Mouse (Mus musculus) yolk sac, embryonic 10.5 days (tissue): ENCODE data around the gene Ica1.
A peak's percentile ranks its signal among the peaks of the same experiment; 100 is the strongest.

Experiments used
- DNase-seq: peaks from one replicate; pipeline ENCODE4 v3.0.0-alpha.2; 2017; ENCODE audit warnings: low spot score

Gene Ica1

DNA sequence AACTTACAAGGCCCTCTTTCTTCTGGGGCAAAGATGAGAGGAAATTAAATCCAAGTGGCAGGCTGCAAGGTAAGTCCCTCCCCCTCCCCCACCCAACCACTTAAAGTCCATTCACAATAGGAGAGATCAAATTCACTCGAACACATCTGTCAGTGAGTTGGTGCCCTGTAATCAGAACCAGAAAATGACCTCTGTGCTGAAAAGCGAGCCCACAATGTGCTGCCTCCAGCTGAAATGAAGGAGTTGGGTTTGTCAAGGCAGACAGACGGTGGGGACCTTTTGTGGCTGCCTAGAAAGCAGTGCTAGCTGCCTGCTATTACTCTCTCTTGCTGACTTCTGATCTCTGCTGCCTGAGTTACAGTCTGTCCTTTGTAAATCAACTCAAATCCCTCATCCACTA lies 35.8 kb downstream of the Ica1 start:
- DNase-seq, result no peak

DNA sequence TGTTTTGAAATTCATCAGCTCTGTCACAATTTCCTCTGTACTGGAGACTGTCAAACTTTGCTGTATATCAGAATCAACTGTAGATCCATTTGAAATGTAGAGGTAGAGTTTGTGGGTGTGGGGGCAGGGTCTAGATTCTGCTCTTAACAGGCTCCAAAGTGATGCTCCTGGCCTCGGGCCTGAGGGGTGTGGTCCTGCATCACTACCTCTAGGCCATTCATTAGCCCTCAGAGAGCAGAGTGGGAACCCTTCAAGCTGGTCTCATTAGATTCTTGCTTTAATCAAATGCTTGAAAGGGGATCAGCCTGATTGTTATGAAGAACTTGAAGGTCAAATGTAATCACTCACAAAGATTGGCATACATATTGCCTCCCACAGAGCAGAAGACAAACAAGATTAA lies 36.6 kb downstream of the Ica1 start:
- DNase-seq, result no peak

DNA sequence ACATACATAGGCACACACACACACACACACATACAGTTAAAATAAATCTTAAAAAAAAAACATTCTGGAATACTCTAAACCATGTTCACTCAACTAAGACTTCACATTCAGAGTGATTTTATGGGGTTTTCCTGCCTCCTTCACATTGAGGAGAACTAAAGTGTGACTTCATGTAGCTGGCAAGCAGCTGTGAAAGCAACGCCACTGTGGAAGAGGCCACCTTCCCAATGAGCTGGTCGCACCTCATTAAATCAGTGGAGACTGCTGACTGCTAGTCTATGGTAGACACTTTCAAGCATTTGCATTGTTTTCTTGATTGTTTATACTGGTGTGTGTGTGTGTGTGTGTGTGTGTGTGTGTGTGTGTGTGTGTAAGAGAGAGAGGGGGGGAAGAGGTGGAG lies 38.2 kb downstream of the Ica1 start:
- DNase-seq, result no peak

DNA sequence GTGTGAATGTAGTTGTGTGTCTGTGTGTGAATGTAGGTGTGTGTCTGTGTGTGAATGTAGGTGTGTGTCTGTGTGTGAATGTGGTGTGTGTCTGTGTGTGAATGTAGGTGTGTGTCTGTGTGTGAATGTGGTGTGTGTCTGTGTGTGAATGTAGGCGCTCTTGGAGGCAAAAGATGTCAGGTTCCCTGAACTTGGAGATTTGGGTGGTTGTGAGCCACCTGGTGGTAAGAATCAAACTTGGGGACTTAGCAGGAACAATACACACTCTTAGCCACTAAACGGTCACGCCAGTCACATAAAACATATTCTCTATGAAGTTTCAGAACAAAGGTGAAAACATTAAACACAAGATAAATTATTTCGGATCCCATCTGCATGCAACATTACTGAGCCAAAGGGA lies 39.9 kb downstream of the Ica1 start:
- no peak for DNase-seq

DNA sequence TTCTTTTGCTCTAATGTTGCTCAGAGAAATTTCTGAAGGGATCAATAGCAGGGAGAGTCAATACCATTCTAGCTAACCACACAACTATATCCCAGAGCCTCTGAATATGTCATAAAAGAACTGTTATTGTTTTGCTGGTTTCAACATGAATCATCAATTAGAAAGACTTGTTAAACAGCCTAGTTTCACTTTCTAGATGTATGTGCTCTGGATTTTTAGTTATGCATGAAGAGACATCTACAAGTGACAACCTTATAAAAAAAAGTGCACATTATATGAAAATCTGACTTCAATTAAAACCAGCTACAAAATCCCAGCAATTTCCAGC lies 41.8 kb downstream of the Ica1 start:
- no peak for DNase-seq

DNA sequence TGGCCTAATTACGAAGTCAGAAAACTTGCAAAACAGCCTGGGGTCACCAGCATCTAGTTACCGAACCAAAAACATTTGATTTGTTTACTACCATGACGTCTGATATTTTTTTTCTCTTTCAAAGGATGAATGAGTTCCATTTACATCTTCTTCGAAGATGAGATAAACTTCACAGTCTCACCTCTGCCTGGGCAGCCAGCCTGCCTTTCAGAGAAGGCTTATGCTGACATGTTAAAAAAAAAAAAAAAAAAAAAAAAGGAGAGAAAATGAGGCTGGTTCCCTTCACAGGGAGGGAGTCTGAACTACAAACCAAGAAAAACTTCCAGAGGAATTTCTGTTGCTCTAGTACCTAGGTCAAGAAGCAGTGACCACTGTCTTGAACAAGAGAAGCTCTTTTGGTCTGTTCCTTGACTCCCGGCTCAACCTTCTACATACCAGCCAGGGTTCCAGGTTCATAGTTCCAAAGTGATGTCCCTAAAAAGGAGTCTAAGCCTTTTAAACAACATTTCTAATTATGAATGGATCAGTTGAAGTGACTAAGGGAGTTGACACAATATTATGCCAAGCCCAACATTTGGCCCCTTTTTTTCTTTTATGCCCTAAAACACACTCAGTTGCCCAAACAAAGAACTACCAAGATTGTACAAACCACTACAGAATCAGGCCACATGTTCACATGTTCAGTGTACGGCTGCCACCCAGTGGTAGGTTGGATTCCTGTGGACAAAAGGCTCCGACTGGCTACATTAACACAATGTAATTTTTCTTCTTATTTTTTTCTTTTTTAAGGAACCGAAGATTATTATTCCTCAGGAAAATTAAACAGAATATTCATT lies 42.4 kb downstream of the Ica1 start:
- DNase-seq, result peak; percentile 26

DNA sequence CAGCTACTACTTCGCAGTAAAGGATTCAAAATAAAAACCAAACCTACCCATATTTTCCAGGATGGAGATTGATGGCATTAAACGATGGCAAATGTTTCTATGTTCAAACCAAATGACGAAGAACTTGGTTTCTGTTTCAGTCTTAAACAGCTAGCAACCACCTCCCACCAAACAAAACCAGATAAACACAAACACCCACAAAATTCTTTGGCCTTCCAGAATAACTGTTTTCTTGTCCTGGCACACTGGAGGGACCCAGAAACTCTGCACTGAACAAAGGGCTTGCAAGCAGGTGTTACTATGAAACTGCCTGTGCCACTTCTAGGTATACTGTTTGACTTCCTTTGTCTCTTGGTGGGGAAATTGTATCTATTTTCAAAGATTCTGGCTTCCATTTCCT lies 43.2 kb downstream of the Ica1 start:
- no peak for DNase-seq

DNA sequence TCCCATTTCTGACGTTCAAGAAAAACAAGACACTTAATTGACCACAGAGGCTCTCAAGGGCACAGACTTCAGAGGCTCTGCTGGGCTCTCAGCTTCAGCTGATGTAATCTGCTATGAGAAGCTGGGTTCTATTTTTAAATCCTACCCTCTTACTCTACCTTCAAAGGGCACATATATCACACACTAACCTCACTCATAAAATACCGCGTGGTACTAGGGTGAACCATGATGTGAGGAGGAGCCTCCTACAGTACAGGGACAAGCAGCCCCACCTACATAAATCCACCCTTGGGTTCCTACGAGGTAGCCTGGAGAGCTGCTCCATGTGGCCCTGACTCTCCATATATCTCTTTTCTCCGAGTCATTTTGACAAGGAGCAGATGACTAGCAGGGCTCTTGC lies 45.8 kb downstream of the Ica1 start:
- DNase-seq, result no peak

DNA sequence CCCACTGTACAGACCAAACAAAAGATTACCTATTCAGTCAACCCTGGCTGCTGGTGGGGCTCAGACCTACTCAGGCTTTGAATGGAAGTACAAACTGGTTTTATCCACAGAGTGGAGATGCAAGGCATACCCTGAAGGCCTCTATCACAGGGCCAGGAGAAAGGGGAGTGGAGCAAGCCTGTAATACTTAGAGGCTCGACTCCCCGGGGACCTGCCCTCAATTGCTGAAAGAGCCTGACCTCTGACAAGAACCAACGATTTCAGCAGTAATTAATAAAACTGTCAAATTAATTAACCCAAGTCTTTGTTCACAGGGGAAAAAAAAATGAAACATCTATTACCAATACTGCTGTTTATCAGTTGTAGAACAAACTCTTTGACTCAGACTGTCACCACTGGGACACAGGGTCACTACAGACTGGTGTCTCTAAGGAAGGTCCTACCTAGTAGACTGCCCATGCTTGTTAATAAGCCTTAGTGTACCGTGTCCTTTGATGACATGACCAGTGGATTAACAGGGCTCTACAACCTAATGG lies 46.6 kb downstream of the Ica1 start:
- DNase-seq, result peak; percentile 28

DNA sequence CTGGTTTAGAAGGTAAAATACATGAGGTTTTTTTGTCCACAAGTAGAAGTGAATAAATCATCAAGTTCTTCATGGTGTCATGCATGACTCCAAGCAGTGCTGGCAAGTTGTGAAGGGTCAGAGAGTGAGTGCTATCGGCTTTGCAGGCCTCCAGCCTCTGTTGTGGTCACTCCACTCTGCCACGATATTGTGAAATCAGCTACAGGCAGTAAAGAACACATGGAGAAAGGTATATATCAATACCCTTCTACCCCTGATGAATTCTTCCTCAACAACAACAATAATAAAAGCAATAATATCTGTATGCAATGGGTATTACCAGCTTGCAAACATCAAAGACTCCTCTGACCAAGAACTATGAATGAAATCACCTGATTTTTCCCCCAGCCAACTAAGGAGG lies 47.9 kb downstream of the Ica1 start:
- no peak for DNase-seq

DNA sequence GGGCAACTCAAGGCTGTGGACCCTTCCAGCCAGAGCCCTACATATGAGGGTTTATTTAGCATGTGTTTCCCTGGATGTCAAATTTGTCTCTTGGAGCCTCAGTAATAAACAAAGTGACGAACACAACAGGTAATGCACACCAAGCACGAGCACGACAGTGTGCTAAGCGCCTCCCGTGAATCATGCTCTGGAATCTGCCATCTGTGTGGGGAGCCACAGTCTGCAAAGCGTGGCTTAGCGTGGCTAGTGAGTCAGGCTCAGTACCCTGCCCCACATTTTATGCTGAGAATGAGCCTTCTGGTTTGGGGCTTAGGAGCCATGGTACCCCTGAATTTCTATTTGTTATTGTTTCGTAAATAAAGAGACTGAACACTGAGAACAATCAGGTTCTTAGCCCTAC lies 50.5 kb downstream of the Ica1 start:
- DNase-seq, result no peak

DNA sequence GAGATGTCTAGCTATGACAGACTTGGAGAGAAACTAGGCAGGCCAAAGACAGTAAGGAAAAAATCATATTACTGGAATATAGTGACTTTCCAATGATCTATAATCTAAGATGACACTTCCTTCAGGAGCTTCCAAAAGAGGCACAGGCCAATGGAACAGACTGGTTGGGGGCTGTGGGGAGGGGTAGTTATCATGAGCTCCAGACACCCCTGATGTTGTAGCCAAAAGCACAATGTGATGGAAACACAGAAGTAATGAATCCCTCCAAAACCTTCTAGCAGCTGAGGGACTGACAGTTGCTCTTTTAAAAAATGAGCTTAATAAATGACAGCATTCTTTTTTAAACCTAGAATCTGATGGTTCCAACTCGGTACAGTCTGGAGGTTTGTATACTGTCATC lies 52.7 kb downstream of the Ica1 start:
- DNase-seq, result no peak

DNA sequence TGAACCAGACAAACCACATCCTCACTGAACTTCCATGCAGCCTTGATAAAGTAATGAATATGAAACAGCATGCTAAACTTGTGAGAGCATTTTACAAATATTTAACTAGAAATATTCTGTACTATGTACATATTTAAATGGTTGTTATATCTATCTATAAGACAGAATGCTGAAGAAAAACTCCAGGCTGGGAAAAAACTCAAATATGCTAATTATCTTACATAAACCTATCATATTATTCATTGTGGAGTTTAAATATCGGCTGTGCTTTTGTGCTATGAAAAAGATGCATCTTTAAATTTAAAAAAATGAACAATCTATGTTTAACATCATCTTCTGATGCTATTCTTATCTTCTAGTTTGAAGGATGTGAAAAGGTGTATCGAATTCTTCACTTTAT lies 58.6 kb downstream of the Ica1 start:
- no peak for DNase-seq

DNA sequence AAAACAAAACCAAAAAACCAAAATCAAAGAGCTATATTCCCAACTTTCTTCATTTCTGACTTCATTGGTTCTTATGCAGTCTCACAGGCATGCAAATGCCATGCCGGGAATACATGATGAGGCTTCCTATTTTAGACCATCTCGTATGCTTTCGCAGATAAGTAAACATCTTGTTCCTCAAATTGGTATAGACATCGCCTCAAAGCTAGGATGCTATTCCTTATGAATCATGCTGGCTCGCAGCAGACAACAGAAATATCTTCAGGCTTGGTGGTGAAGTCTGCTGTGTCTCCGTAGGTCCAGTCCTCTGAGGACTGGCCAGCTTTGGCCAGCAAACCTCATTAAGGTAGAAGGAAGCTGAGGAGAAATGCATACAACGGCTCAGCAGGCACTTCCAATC lies 60.3 kb downstream of the Ica1 start:
- no peak for DNase-seq

DNA sequence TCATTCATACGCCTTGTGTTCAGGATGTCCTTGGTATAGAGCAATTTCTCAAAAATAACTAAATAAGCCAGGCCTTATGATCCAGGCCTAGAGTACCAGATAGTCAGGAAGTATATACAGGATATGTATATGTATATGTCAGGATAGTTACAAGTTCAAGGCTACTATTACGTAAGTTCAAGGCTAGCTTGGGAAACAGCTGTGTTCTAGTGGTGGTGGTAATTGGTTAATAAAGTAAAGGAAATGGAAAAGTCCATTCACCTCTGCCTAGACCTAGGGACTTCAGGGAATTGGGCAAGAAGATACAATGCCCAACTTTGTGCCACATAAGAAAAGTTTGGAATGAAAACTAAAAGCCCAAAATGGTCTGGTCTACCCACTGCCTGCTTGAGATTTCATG lies 61.7 kb downstream of the Ica1 start:
- no peak for DNase-seq

DNA sequence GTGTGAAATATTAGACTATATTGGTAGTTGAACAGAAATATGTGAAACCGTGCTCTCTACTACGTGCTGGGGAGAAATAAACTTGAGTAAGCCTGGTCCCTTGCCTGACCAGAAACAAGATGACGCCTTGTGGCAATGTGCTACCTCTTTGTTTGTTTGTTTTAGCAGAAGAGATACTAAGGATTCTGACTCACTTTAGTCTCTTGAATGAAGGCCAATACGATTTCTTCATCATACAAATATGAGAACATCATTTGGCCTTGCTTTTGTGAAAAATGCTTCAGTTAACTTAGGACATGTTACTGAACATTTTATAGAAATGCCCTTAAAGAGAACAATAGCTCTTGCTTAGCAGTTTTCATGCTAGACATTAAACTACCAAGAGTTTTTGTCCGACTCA lies 67.0 kb downstream of the Ica1 start:
- no peak for DNase-seq

DNA sequence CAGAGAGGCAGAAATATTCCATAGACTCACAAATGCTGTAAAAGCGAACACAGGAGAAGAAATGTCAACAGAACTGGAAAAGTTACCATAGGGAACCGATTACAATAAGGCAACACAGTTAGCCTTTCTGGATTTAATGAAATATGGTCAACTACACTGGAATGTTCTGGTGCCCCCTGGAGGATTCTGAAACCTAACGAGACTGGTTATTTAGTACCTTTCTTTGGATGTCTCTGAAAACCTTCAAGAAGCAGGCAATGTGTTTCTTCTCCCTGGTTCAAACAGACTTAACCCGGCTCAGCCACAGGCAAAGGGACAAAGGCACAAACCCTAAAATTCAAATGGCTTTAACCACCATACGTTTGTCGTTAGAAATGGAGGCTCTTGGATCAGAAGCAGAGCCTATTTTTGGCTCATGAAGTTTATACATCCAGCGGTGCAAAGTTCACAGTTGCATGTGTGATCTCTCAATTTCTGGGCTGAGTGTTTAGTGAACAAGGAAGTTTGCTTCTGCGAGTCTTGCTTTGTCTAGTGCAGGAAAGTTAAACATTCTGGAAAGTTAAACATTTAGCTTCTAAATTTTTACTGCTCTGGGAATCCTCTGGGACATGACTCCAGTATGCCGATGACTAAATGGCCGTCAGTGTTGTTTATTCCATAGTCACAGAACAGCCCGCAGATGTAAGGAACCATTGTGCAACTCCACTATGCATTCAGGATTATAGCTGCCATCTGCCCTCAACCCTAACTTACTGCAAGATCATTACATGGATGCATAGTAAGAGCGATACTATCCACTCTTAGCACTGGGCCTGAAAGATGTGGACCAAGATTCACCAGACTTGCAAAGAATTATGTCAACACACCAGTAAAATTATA lies 83.4 kb downstream of the Ica1 start:
- DNase-seq, result peak; percentile 61

DNA sequence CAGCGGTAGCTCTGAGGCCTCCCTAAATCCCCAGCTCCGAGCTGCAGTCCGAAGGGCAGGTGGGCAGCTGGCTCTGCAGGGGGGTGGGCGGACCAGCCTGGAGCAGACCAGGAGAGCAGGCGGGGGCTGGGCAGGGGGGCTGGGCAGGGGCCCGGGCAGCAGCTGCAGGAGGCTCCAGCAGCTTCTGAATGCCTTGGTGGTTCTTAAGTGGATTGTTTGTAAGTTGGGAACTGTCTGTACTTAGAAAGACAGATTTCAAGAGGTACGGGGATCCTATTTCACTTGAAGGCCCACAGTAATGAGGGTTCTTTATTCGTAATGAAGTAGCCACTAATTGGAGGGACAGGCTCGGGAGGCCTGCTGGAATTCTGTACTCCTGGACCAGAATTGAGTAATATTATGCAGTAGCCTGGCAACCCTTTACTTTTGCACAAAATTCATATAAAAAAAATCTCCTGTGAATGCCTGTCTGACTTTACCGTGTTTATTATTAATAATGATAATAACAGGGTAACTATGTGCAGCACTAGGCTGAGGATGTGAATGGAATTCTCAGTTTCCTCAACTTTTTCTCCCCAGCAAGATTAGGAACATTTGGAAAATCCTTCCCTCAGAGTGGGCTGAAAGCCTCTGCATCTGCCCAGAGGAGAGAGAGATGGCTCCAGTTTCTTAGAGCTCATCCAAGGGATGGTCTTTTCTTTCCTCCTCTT lies 84.2 kb downstream of the Ica1 start:
- DNase-seq, result peak; percentile 38

DNA sequence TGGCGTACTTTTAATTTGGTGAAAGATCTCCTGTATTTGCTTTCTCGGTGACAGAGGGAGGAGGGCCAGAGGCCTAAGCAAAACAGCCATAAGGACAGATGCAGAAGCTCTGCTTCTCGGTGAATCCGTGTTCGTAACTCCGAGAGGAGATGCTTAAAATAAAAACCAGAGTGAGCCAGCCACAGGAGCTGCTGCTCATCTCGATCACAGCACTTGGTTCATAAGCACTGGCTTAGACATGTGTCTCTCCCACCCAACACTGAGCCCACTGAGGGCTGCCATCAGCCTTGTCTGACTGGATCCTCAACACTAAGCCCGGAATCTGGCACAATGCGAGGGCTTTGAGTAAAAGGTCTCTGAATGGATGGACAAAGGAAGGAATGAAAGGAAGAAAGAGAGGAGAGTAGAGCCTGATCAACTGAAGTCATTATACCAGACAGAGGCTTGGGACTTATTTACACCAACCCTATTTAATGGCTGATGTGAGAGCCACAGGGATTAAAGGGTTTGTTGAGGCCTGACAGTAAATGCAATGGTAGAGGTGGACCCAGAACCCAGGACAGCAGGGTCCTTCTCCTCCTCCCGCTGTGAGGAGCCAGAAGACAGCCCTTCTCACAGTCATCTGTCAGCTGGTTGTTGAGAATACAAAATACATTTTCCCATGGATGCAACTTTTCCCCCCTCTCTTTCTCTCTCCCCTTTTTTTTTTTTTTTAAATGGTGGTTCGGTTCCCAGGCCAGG lies 85.0 kb downstream of the Ica1 start:
- no peak for DNase-seq

DNA sequence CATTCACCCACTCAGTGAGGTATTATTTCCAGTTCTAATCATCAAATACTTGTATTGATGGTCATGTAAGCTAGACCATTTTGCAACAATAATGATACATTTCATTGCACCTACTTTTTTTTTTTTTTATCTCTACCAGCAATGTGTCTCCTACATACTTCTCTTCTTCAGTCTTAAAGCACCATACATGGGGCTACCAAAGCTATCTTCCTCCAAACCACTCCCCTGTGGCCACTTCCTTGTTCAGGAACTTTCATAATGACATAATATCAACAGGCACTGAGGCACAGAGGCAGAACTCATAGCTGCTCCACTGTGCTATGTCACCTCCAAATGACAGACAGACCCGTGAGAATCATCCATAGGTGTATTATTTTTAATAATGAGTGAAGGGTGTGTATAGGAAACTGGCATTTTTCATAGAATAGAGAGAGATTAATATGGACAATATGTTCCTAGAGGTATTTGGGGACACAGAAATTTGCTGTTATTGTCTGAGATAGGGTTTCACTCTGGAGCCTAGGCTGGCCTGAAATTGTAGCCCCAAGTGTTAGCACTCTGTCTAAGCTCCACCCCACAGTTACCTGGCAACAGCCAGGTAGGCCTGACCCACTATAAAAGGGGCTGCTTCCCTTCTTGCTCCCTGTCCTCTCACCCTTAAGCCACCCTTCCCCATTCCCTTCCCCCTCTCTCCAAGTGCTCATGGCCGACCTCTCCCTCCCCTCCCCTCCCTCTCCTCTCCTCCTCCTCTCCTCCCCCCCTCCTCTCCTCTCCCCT lies 86.9 kb downstream of the Ica1 start:
- DNase-seq, result no peak

DNA sequence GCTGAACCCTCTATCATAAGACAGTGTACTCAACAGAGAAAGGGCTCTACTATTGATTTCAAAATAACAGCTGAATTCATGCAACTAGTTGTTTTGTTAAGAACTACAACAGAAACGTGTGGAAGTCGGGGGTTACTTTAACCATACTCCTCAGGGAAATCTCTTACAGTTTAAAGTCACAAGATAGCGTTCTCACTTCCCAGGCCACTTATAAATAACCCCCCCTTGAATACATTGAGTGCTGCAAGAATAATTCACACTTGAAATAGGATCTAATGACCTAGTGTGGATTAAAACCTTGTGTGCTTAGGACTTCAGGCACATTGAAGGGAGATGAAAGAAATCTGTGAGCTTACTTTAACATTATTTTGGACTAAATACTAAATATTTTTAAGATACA lies 87.8 kb downstream of the Ica1 start:
- no peak for DNase-seq
